Mouse (Mus musculus) bone marrow macrophage, adult 2 months (primary cell): ENCODE data around the gene Urgcp.

Experiments
- CTCF ChIP-seq: IDR thresholded peaks from 2 replicates; pipeline ENCODE4 v1.5.1; 2012; ENCODE audit warnings: low read depth, mild to moderate bottlenecking, low read length, moderate library complexity
- POLR2A ChIP-seq: IDR thresholded peaks from 2 replicates; pipeline ENCODE4 v1.6.1; 2012; ENCODE audit warnings: mild to moderate bottlenecking, low read depth, low read length, borderline replicate concordance

DNA sequence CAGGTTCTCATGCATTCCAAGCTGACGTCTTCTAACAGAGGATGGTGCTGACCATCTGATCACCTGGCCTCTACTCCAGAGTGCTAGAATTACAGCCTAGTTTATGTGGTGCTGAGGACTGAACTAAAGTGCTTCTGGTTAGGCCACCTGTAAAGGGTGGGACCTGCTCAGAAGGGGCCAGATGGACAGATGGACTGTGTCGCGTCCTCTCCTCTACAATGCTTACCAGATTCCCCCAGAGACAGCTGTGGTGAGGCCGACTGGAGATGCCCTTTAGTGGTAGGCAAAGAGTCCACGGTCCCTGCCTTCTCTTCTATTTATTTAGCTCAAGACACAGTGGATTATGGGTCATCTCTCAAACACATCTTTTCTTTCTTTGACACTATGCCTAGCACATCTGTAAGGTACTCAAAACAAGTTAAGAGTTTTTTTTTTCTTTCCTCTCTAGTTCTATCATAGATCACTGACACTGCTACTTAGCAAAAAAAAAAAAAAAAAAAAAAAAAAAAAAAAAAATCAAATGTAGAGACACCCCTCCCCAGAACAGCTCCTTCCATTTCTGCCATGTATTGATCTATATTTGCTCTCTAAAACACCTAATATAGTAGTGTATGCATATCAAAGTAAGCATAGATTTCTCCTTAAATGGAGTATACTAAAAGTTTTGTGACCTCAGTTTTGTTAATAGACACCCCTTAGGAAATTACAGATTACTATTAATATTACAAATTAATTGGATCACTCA lies 23.1 kb downstream of the Urgcp start:
- no peak for TF ChIP-seq CTCF
- no peak for TF ChIP-seq POLR2A
